Mouse (Mus musculus) C2C12 (cell line): ENCODE results near the gene Sult2a7.

Source experiments
- CEBPB ChIP-seq: IDR thresholded peaks from one replicate; pipeline ENCODE4 v1.6.1; 2011; ENCODE audit warnings: low read depth, mild to moderate bottlenecking, control low read depth, moderate library complexity
- CTCF ChIP-seq: IDR thresholded peaks from one replicate; pipeline ENCODE4 v1.5.1; 2011; ENCODE audit not compliant: control insufficient read depth, insufficient read depth, insufficient read length
- MAX ChIP-seq: IDR thresholded peaks from one replicate; pipeline ENCODE4 v1.6.1; 2011; ENCODE audit warnings: mild to moderate bottlenecking, control low read depth
- MYOD1 ChIP-seq: IDR thresholded peaks from one replicate; pipeline ENCODE4 v1.6.1; 2011; ENCODE audit warnings: low read depth; ENCODE audit not compliant: control insufficient read depth, insufficient read length
- USF1 ChIP-seq: IDR thresholded peaks from one replicate; pipeline ENCODE4 v1.6.1; 2011; ENCODE audit warnings: low read depth, mild to moderate bottlenecking, control low read depth, moderate library complexity

DNA sequence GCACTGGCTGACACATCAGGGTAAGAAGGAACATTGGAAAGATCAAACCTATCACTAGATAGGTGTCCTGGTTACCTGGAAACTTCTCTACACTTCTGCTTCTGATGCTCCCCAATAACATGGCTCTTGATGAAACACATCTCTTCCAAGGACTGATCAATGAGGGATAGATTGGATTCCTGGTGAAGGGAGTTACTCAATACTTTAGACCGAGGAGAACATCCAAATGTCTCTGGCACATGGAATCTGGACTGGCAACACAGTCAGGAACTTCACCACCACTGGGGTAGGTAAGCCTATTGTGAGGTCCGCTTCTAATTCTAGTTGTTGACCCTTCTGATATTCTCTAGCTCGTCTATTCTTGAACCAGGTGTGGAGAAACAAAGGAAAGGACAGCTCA, 24.3 kb upstream of the Sult2a7 start:
- TF ChIP-seq CTCF (no peak), MAX (no peak), USF1 (no peak), MYOD1 (no peak), CEBPB (no peak)
